Mouse (Mus musculus) midbrain, embryonic 12.5 days (tissue): ENCODE results near the gene Commd8. TPM values are rescaled to one million over a fixed set of nuclear protein-coding genes. Genes with fewer than 3 reads are reported as not detected.

Experiments
- ATAC-seq: fragments of 200-750 bp; cut with Nextera tagmentation; 2 replicates; pipeline ENCODE4 v1.8.0; 2017; ENCODE audit warnings: low read depth, moderate TSS enrichment, moderate library complexity; ENCODE audit not compliant: low FRiP score
- H3K27ac ChIP-seq: fragments of 300-500 bp; sonication (generic); replicated peaks from 2 replicates; pipeline ENCODE4 v1.5.1; 2016; ENCODE audit warnings: mild to moderate bottlenecking
- H3K27me3 ChIP-seq: fragments of 300-500 bp; sonication (generic); 2 replicates; pipeline ENCODE4 v1.6.1; 2016; ENCODE audit warnings: mild to moderate bottlenecking
- H3K36me3 ChIP-seq: fragments of 300-500 bp; sonication (generic); 2 replicates; pipeline ENCODE4 v1.6.1; 2016
- H3K4me1 ChIP-seq: fragments of 300-500 bp; sonication (generic); 2 replicates; pipeline ENCODE4 v1.6.1; 2016
- H3K4me2 ChIP-seq: fragments of 300-500 bp; sonication (generic); replicated peaks from 2 replicates; pipeline ENCODE4 v1.6.1; 2016; ENCODE audit warnings: mild to moderate bottlenecking, moderate library complexity
- H3K4me3 ChIP-seq: fragments of 300-500 bp; sonication (generic); 2 replicates; pipeline ENCODE4 v1.5.1; 2016; ENCODE audit warnings: mild to moderate bottlenecking
- H3K9ac ChIP-seq: fragments of 300-500 bp; sonication (generic); replicated peaks from 2 replicates; pipeline ENCODE4 v1.6.1; 2016; ENCODE audit warnings: mild to moderate bottlenecking, moderate library complexity
- H3K9me3 ChIP-seq: fragments of 300-500 bp; sonication (generic); 2 replicates; pipeline ENCODE4 v1.6.1; 2016; ENCODE audit warnings: mild to moderate bottlenecking
- WGBS: fragments of 180-500 bp; shearing (Covaris S2); methylation state at CpG from one replicate; pipeline ENCODE4 v1.1.7; 2016; 5-methylcytosine and 5-hydroxymethylcytosine counted together
- polyA plus RNA-seq: library from polyadenylated mRNA; unstranded; fragments of >200 nt; fragmentation: Nextera tagmentation; extraction: Ambion mirVana; gene quantifications from 2 replicates; pipeline ENCODE4 v1.2.1, GENCODE M21; 2016

Gene Commd8
- polyA plus RNA-seq, 1 experiment from 2014 or later: 162 TPM

DNA sequence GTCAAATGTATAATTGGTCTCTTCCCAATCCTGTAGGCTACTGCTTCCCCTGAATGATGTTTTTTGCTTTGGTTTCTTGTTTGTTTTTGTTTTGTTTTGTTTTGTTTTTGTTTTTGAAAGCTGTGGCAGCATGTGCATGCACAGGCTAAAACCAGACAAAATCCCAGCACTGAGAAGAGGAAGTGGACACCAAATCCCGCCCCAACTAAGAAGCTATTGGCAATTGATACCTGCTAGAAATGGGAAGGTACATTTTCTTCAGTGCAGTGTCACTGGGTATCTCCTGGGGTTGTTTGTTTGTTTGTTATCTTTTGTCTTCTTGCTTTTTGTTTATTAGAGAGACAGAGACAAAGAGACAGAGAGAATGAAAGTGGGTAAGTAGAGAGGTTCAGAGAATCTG is 27.5 kb upstream of the Commd8 start:
- H3K4me3 ChIP-seq: no peak overlapping the region
- WGBS: 86% methylated on average over 1 of the region's 1 CpGs
- H3K36me3 ChIP-seq: no peaks in the 10 kb centered on the region
- no peak overlapping the region for H3K27ac ChIP-seq
- H3K9ac ChIP-seq: no peak overlapping the region
- ATAC-seq: no peak
- no peaks in the 10 kb centered on the region for H3K9me3 ChIP-seq
- H3K4me2 ChIP-seq: no peak overlapping the region
- no peaks in the 10 kb centered on the region for H3K27me3 ChIP-seq
- no peaks in the 10 kb centered on the region for H3K4me1 ChIP-seq

DNA sequence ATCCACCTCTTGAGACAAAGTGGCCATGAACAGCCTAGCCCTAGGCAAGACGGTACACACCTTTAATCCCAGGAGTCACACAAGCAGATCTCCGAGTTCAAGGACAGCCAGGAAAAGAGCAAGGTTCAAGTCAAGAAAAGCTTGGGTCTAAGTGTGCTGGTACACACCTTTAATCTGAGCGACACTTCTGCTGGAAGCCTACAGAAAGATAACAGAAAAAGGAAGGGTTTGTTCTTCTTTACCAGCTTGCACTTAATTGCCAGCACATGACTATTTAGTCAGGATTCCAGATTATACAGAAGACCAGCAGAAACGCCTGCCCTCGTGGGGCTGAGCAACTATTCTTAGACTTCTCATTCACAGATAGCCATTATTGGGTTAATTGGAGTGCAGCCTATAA is 23.9 kb upstream of the Commd8 start:
- H3K4me2 ChIP-seq: no peak overlapping the region
- H3K27ac ChIP-seq: no peak overlapping the region
- no peak overlapping the region for H3K9ac ChIP-seq
- no peak for ATAC-seq
- H3K27me3 ChIP-seq: no peaks in the 10 kb centered on the region
- H3K4me1 ChIP-seq: no peaks in the 10 kb centered on the region
- H3K9me3 ChIP-seq: no peaks in the 10 kb centered on the region
- no peak overlapping the region for H3K4me3 ChIP-seq
- 87% methylated on average over 5 of the region's 5 CpGs for WGBS
- H3K36me3 ChIP-seq: no peaks in the 10 kb centered on the region

DNA sequence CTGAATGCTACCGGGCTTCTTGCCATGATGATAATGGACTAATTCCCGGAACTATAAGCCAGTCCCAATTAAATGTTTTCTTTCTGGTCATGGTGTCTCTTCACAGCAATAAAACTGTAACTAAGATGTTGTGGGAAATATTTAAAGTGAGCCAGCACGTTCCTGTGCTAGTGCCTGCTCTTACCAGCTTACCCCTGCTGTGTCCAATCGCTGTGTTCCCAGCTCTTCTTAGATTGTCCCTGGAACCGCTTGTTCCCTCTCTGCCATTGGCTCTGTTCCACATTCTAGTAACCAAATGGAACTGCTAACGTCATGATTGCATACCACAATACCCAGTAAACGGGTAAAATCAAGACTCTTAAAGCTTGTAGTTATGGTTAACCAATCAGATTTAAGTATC is 23.2 kb upstream of the Commd8 start:
- Histone ChIP-seq H3K27ac (no peak overlapping the region), H3K9ac (no peak overlapping the region), H3K4me2 (no peak overlapping the region), H3K4me3 (no peak overlapping the region), H3K27me3 (no peaks in the 10 kb centered on the region), H3K9me3 (no peaks in the 10 kb centered on the region), H3K4me1 (no peaks in the 10 kb centered on the region), H3K36me3 (no peaks in the 10 kb centered on the region)
- ATAC-seq: no peak
- 86% methylated on average over 7 of the region's 7 CpGs for WGBS

GRCm38 (mm10) chr5:72184437-72185100 is 16.6 kb upstream of the Commd8 start:
- Histone ChIP-seq H3K9me3 (no peaks in the 10 kb centered on the region), H3K4me1 (no peaks in the 10 kb centered on the region), H3K9ac (no peak overlapping the region), H3K36me3 (no peaks in the 10 kb centered on the region), H3K4me2 (no peak overlapping the region), H3K27me3 (no peaks in the 10 kb centered on the region; the same call in 1 of the 2 replicates), H3K4me3 (no peak overlapping the region), H3K27ac (no peak overlapping the region)
- WGBS: 90% methylated on average over 13 of the region's 13 CpGs
- no peak for ATAC-seq

- no peaks in the 10 kb centered on the region for H3K36me3 ChIP-seq
- no peak overlapping the region for H3K4me2 ChIP-seq
- no peaks in the 10 kb centered on the region; the same call in 1 of the 2 replicates for H3K27me3 ChIP-seq
- ATAC-seq: no peak
- WGBS: 86% methylated on average over 6 of the region's 6 CpGs
- no peaks in the 10 kb centered on the region for H3K9me3 ChIP-seq
- no peak overlapping the region for H3K27ac ChIP-seq
- no peak overlapping the region for H3K9ac ChIP-seq
- no peaks in the 10 kb centered on the region for H3K4me1 ChIP-seq
- no peak overlapping the region for H3K4me3 ChIP-seq
Observed at GRCm38 (mm10) chr5:72183929-72184328, 15.9 kb upstream of the Commd8 start.

- Histone ChIP-seq H3K27ac (no peak overlapping the region), H3K9me3 (no peaks in the 10 kb centered on the region), H3K36me3 (no peaks in the 10 kb centered on the region), H3K27me3 (no peaks in the 10 kb centered on the region; the same call in 1 of the 2 replicates), H3K4me1 (no peaks in the 10 kb centered on the region), H3K9ac (no peak overlapping the region), H3K4me2 (no peak overlapping the region), H3K4me3 (no peak overlapping the region)
- ATAC-seq: no peak
- 92% methylated on average over 4 of the region's 4 CpGs for WGBS
Observed at GRCm38 (mm10) chr5:72182804-72183203, 14.8 kb upstream of the Commd8 start.

DNA sequence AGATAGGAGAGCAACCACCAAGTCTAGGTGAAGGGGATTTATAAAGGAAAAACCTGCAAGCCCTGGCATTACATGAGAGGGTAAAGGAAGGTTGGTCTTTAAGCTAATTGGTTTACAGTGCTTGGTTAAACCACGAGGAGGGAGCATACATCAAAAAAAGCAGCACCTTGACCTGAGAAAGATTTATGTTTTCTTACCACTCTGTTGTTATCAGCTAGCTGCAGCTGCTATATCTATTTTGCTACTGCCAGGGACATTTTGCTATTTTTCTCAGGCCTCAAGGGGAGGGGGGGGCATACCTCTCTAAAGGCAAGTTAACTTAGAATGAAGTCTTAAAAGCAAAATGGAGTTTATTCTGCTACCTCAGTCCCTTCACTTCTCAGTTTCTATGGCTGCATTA is 13.2 kb upstream of the Commd8 start:
- H3K4me1 ChIP-seq: no peaks in the 10 kb centered on the region
- no peak for ATAC-seq
- no peaks in the 10 kb centered on the region for H3K9me3 ChIP-seq
- H3K4me3 ChIP-seq: no peak overlapping the region
- H3K36me3 ChIP-seq: no peaks in the 10 kb centered on the region
- WGBS: 61% methylated on average over 1 of the region's 1 CpGs
- no peak overlapping the region for H3K9ac ChIP-seq
- no peak overlapping the region for H3K27ac ChIP-seq
- H3K4me2 ChIP-seq: no peak overlapping the region
- H3K27me3 ChIP-seq: no peaks in the 10 kb centered on the region; the same call in 1 of the 2 replicates

- peaks cover 7% of the 10 kb centered on the region; the same call in 1 of the 2 replicates for H3K4me1 ChIP-seq
- H3K4me2 ChIP-seq: peak overlapping the region; percentile 41
- H3K36me3 ChIP-seq: no peaks in the 10 kb centered on the region
- H3K27me3 ChIP-seq: no peaks in the 10 kb centered on the region
- peak overlapping the region; percentile 21 for H3K4me3 ChIP-seq
- ATAC-seq: peak; percentile 90
- 6% methylated on average over 7 of the region's 7 CpGs for WGBS
- H3K9me3 ChIP-seq: no peaks in the 10 kb centered on the region
- peak overlapping the region; percentile 72 for H3K27ac ChIP-seq
- peak overlapping the region; percentile 31; the same call in 1 of the 2 replicates for H3K9ac ChIP-seq
Observed at GRCm38 (mm10) chr5:72175530-72175929, 7.5 kb upstream of the Commd8 start.

DNA sequence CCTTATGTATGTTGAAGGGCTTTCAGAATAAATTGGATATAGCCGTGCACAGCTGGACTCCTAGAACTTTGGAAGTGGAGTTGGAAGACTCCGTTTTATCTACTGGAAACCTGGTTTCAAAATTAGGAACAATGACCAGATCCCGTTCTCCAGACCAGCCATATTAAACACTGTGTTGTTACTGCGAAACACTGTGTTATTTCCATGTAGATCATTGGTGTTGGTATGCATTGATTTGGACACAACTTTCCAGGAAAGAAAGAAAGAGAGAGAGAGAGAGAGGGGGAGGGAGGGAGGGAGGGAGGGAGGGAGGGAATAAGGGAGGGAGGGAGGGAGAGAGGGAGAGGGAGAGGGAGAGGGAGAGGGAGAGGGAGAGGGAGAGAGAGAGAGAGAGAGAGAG is 7.1 kb upstream of the Commd8 start:
- WGBS: 41% methylated on average over 4 of the region's 4 CpGs
- peak overlapping the region; percentile 72 for H3K27ac ChIP-seq
- H3K27me3 ChIP-seq: peaks cover 1% of the 10 kb centered on the region; the same call in 1 of the 2 replicates
- ATAC-seq: peak; percentile 13; the same call in 1 of the 2 replicates
- no peaks in the 10 kb centered on the region for H3K36me3 ChIP-seq
- no peak overlapping the region for H3K9ac ChIP-seq
- H3K4me3 ChIP-seq: peak overlapping the region; percentile 21
- H3K4me1 ChIP-seq: peaks cover 7% of the 10 kb centered on the region; the same call in 1 of the 2 replicates
- peak overlapping the region; percentile 41 for H3K4me2 ChIP-seq
- H3K9me3 ChIP-seq: no peaks in the 10 kb centered on the region

DNA sequence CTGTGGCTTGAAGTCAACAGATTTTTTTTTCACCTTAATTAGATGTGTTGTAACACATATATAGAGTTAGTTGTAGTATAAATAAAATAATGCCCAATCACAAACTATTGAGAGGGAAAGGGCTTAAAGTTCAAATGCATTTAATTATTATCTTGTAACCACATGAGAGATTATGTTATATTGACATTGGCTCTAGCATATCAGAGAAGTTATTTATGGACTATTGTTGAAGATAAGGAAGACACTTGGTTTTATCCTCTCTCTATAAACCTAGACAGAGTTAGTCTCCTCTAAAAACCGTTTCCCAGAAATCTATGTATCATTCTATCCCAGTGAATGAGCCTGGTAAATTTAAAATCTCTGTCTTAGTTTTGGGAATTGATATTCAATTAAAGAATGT is 5.5 kb upstream of the Commd8 start:
- peaks cover 3% of the 10 kb centered on the region; the same call in 1 of the 2 replicates for H3K27me3 ChIP-seq
- 76% methylated on average over 1 of the region's 1 CpGs for WGBS
- no peak overlapping the region for H3K4me3 ChIP-seq
- H3K9ac ChIP-seq: no peak overlapping the region
- no peaks in the 10 kb centered on the region for H3K36me3 ChIP-seq
- H3K27ac ChIP-seq: no peak overlapping the region
- ATAC-seq: no peak
- H3K9me3 ChIP-seq: no peaks in the 10 kb centered on the region
- H3K4me2 ChIP-seq: no peak overlapping the region
- peaks cover 7% of the 10 kb centered on the region; the same call in 1 of the 2 replicates for H3K4me1 ChIP-seq

DNA sequence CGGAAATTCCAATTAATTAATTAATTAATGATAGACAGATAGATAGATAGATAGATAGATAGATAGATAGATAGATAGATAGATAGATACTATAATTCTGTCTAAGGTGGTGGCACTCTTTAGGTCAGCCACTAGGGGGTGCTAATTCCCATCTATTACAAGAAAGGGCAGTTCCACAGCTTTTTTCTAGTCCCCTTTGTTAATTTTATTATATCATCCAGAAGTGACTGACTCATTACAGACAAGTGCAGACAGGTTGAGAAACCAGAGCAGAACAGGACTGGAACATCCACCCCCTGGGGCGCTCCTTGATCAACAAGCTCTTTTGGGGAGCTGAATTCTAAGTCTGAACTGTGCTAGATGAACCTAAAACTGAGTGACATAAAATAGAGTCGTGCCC is 4.7 kb upstream of the Commd8 start:
- Histone ChIP-seq H3K9me3 (no peaks in the 10 kb centered on the region), H3K27ac (no peak overlapping the region), H3K27me3 (peaks cover 3% of the 10 kb centered on the region; the same call in 1 of the 2 replicates), H3K36me3 (no peaks in the 10 kb centered on the region), H3K9ac (no peak overlapping the region), H3K4me3 (no peak overlapping the region), H3K4me2 (no peak overlapping the region), H3K4me1 (peaks cover 7% of the 10 kb centered on the region; the same call in 1 of the 2 replicates)
- ATAC-seq: no peak
- 27% methylated on average over 3 of the region's 3 CpGs for WGBS

DNA sequence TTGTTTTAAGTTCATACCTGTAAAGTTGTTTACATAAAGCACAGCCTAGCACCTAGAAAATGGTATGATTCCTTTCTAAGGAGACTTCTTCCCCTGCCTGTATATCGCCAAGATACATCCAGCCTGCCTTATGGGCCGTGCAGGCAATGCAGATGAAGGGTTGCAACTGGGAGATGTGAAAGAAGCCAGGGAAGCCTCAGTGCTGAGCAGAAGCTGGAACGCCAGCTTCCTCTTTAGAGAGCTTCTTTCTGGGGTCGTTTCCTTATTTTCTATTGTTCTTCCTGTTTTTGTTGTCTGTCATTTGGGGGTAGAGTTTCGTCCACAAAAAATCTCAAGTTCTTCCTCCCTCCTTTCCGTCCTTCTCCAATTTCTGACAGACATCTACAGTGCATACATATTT is 2.1 kb upstream of the Commd8 start:
- no peaks in the 10 kb centered on the region for H3K36me3 ChIP-seq
- WGBS: 77% methylated on average over 6 of the region's 6 CpGs
- H3K4me1 ChIP-seq: peaks cover 9% of the 10 kb centered on the region
- ATAC-seq: no peak
- peaks cover 3% of the 10 kb centered on the region; the same call in 1 of the 2 replicates for H3K27me3 ChIP-seq
- H3K27ac ChIP-seq: no peak overlapping the region
- H3K4me3 ChIP-seq: no peak overlapping the region
- no peak overlapping the region for H3K4me2 ChIP-seq
- no peaks in the 10 kb centered on the region for H3K9me3 ChIP-seq
- H3K9ac ChIP-seq: no peak overlapping the region

DNA sequence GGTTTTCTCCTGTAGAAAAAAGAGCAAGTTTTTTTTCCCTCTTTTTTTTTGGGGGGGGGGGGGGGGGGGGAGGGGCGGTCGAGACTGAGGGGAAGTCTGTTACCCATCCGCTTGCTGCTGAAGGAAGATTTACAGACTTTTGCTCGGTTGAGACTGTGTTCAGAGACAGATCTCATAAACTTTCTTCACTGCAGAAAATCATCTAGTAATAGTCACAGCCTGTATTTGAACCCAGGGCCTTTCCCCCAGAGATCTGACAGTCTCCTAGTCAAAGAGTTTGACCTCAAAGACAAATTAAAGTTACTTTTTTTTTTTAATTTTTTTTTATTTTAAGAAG is 264 bp upstream of the Commd8 start:
- ATAC-seq: peak; percentile 69
- peaks cover 3% of the 10 kb centered on the region; the same call in 1 of the 2 replicates for H3K27me3 ChIP-seq
- H3K27ac ChIP-seq: no peak overlapping the region
- H3K9me3 ChIP-seq: no peaks in the 10 kb centered on the region
- peaks cover 9% of the 10 kb centered on the region for H3K4me1 ChIP-seq
- 0% methylated on average over 4 of the region's 4 CpGs for WGBS
- no peak overlapping the region for H3K9ac ChIP-seq
- H3K4me2 ChIP-seq: peak overlapping the region; percentile 88
- H3K36me3 ChIP-seq: no peaks in the 10 kb centered on the region
- peak overlapping the region; percentile 74 for H3K4me3 ChIP-seq
